Mouse (Mus musculus) kidney, embryonic 16.5 days (tissue): ENCODE measurements at regions not wholly inside any gene's neighbourhood (a gene's known extent, or its start where the extent isn't known, plus 50 kb on each side); places are given as distances from the start of the nearest gene placed in this dataset.

ENCODE experiments used
- ATAC-seq: fragments of 200-750 bp; cut with Nextera tagmentation; 2 replicates; pipeline ENCODE4 v1.8.0; 2017; ENCODE audit warnings: moderate TSS enrichment; ENCODE audit not compliant: low FRiP score, low TSS enrichment
- H3K27ac ChIP-seq: fragments of 300-500 bp; sonication (generic); 2 replicates; pipeline ENCODE4 v1.5.1; 2014; ENCODE audit warnings: low read length
- H3K27me3 ChIP-seq: fragments of 300-500 bp; sonication (generic); 2 replicates; pipeline ENCODE4 v1.6.1; 2014; ENCODE audit warnings: low read length, control low read depth, mixed read lengths; ENCODE audit not compliant: insufficient read depth
- H3K36me3 ChIP-seq: fragments of 300-500 bp; sonication (generic); 2 replicates; pipeline ENCODE4 v1.6.1; 2014; ENCODE audit warnings: low read length, control low read depth, mixed read lengths; ENCODE audit not compliant: insufficient read depth
- H3K4me1 ChIP-seq: fragments of 300-500 bp; sonication (generic); 2 replicates; pipeline ENCODE4 v1.6.1; 2014; ENCODE audit warnings: low read length, control low read depth, mixed read lengths; ENCODE audit not compliant: insufficient read depth
- H3K4me2 ChIP-seq: fragments of 300-500 bp; sonication (generic); replicated peaks from 2 replicates; pipeline ENCODE4 v1.6.1; 2014; ENCODE audit warnings: low read depth, low read length
- H3K4me3 ChIP-seq: fragments of 300-500 bp; sonication (generic); 2 replicates; pipeline ENCODE4 v1.5.1; 2014; ENCODE audit warnings: mild to moderate bottlenecking, low read length
- H3K9ac ChIP-seq: fragments of 300-500 bp; sonication (generic); replicated peaks from 2 replicates; pipeline ENCODE4 v1.6.1; 2014; ENCODE audit warnings: low read length
- H3K9me3 ChIP-seq: fragments of 300-500 bp; sonication (generic); 2 replicates; pipeline ENCODE4 v1.6.1; 2016; ENCODE audit warnings: low read length, control low read depth
- WGBS: fragments of 180-500 bp; shearing (Covaris S2); extraction: QIAGEN DNeasy Blood & Tissue Kit; methylation state at CpG from one replicate; pipeline ENCODE4 v1.1.7; 2014; 5-methylcytosine and 5-hydroxymethylcytosine counted together

DNA sequence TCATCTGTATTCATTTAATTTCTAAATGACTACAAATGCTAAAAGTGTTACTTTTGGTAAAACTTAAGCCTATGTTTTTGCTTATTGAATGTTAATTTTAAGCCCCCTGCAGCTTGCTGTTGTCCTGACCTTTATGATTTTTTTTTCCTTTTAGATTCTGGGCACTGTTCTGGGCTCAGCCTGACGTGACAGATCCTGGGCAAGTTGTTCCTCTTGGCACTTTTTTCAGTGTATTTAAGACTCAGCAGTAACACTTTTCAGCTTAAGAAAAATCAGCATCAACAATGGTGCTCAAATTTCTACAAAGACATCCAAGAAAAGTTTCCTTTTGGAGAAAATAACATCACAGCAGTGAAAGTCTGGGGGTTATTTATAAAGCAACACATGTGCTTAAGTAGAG is 1177.9 kb downstream of the Pcdh18 start:
- H3K27me3 ChIP-seq = no peaks in the 10 kb centered on the region
- ATAC-seq = no peak
- H3K4me2 ChIP-seq = no peak overlapping the region
- WGBS = 69% methylated on average over 1 of the region's 1 CpGs
- no peak overlapping the region for H3K4me3 ChIP-seq
- no peak overlapping the region for H3K27ac ChIP-seq
- no peak overlapping the region for H3K9ac ChIP-seq
- no peaks in the 10 kb centered on the region for H3K36me3 ChIP-seq
- H3K9me3 ChIP-seq = no peaks in the 10 kb centered on the region
- no peaks in the 10 kb centered on the region for H3K4me1 ChIP-seq

DNA sequence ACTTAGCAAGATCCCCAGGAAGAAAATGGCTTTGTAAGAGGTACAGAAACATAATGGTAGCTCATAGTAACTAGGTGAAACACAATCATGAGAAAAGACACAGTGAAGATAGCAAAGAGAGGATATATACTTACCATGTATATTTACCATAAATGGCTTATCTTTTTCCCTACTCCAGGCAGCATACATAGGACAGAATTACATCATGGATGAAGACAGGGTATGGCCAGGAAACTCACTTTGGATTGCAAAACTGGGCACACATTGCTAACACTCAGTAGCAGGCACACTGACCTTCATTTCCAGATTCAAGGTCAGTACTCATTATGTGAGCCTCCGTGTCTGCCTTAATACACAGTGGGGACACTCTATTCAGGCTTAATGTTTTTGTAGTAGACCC is 1210.5 kb downstream of the Pcdh18 start:
- H3K9me3 ChIP-seq = no peaks in the 10 kb centered on the region
- WGBS = 91% methylated on average over 1 of the region's 1 CpGs
- no peak overlapping the region for H3K27ac ChIP-seq
- H3K4me3 ChIP-seq = no peak overlapping the region
- H3K9ac ChIP-seq = no peak overlapping the region
- no peaks in the 10 kb centered on the region for H3K4me1 ChIP-seq
- no peak overlapping the region for H3K4me2 ChIP-seq
- no peak for ATAC-seq
- H3K36me3 ChIP-seq = no peaks in the 10 kb centered on the region
- no peaks in the 10 kb centered on the region for H3K27me3 ChIP-seq

DNA sequence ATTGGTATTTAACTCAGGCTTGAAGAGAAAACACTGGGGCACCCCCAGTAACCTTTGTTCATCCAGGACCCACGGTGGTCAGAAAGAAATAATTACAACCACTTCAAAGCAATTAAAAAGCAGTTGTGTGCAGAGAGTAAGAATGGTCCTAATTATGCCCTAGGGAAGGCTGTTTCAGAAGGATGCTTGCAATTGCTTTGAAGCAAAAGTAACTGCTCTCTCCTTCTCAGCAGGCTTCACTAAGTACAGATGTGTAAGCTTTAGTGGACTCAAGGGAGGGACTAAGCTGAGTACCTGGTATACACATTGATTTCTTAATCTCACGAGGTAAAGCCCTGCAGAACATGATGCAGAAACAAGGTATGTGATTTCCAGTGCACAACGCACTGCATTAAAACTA is 1242.1 kb downstream of the Pcdh18 start:
- Histone ChIP-seq H3K4me3 (no peak overlapping the region), H3K4me2 (no peak overlapping the region), H3K9me3 (no peaks in the 10 kb centered on the region), H3K36me3 (no peaks in the 10 kb centered on the region), H3K4me1 (no peaks in the 10 kb centered on the region), H3K9ac (no peak overlapping the region), H3K27ac (no peak overlapping the region), H3K27me3 (no peaks in the 10 kb centered on the region)
- 29% methylated on average over 3 of the region's 3 CpGs for WGBS
- ATAC-seq = no peak

DNA sequence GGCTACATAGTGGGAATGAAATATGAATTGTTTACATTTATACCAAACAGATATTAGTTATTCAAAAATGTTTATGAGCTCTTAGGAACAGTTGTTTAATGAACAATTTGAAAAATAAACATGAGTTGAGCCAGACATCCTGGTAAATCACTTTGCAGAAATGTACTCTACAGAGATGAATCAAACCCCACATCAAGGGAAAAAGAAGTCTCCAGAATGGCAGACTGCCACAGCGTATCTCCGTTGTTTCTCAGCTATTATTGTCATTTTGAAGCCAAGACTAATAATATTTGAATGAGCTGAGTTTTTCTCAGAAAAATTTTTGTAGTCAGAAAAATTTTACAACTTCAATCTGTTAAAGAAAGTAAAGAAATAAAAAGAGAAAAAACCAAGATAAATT is 1253.1 kb downstream of the Pcdh18 start:
- WGBS = 70% methylated on average over 2 of the region's 2 CpGs
- Histone ChIP-seq H3K4me3 (no peak overlapping the region), H3K4me2 (no peak overlapping the region), H3K27me3 (no peaks in the 10 kb centered on the region), H3K4me1 (no peaks in the 10 kb centered on the region), H3K36me3 (no peaks in the 10 kb centered on the region), H3K9me3 (no peaks in the 10 kb centered on the region), H3K27ac (no peak overlapping the region), H3K9ac (no peak overlapping the region)
- no peak for ATAC-seq

DNA sequence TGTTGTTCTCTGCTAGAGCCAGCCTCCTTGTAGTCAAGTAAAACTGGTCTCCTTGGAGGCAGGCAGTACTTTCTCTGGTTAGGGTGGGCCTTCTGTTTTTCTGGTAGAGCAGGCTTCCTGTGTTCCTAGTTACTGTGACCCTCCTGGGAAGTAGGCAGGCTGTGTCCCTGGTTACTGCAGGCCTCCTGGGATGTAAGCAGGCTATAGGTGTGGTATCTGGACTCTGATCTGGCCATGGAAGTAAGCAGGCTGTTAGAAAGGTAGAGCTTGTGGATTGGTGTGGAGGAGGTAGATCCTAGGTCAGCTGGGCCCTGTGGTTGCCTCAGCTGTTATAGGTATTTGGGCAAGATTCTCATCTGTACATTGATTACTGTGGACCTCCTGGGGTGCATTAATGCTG is 1292.4 kb downstream of the Pcdh18 start:
- no peak overlapping the region for H3K9ac ChIP-seq
- no peak overlapping the region for H3K4me3 ChIP-seq
- no peak overlapping the region for H3K27ac ChIP-seq
- H3K4me1 ChIP-seq = no peaks in the 10 kb centered on the region
- no peaks in the 10 kb centered on the region for H3K9me3 ChIP-seq
- no peaks in the 10 kb centered on the region for H3K27me3 ChIP-seq
- H3K36me3 ChIP-seq = no peaks in the 10 kb centered on the region
- ATAC-seq = no peak
- H3K4me2 ChIP-seq = no peak overlapping the region

DNA sequence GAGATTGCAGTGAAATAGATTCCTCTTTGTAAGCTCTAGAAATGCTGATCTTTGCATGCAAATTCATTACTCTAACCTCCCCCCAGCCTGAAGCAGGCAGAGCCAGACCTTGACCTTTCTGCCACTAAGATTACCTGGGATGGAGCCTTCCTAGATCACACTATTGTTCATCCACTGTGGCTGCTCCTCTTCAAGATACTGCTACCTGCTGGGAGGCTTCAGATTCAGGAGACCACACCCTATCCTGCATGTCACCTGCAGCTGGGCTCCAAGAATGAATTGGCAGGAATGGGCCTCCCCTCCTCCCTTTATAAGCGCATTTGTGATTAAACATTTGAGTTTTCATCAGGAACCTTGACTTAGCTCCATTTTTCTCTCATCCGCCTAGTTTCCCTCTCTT is 1315.2 kb downstream of the Pcdh18 start:
- ATAC-seq = no peak
- WGBS = 91% methylated on average over 2 of the region's 2 CpGs
- H3K4me3 ChIP-seq = no peak overlapping the region
- H3K9ac ChIP-seq = no peak overlapping the region
- no peak overlapping the region for H3K4me2 ChIP-seq
- no peak overlapping the region for H3K27ac ChIP-seq
- H3K9me3 ChIP-seq = no peaks in the 10 kb centered on the region
- no peaks in the 10 kb centered on the region for H3K36me3 ChIP-seq
- no peaks in the 10 kb centered on the region for H3K4me1 ChIP-seq
- H3K27me3 ChIP-seq = no peaks in the 10 kb centered on the region

DNA sequence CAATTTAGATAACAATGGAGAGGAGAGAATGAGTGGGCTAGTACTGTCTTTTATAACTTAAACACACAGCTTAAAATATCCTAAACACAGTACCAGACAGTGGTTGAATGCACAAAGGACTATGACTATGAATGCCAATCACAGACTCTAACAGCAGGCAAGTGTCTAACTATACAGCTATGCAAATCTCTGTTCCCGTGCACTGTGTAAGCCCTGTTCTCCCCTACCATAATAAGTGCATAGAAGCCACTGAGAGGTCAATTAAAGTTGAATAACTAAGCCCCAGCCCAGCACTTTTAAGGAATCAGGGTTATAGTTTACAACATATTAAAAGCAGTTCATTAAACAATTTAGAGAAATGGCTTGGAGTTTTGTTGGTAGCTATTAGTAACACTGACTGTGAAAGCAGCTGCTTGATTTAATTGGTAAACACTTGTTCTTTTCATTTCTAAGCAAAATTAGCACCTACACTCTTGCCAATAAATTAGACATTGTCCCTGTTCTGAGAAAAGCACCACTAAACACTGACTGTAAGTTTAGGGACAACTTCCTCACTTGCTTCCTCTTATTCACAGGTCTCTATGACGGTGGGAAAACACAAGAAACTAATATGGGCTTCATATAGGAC is 1327.6 kb downstream of the Pcdh18 start:
- no peak overlapping the region for H3K27ac ChIP-seq
- H3K4me2 ChIP-seq = no peak overlapping the region
- H3K36me3 ChIP-seq = no peaks in the 10 kb centered on the region
- no peak overlapping the region for H3K4me3 ChIP-seq
- WGBS = 70% methylated on average over 2 of the region's 2 CpGs
- H3K9me3 ChIP-seq = no peaks in the 10 kb centered on the region
- H3K4me1 ChIP-seq = no peaks in the 10 kb centered on the region
- H3K9ac ChIP-seq = no peak overlapping the region
- H3K27me3 ChIP-seq = no peaks in the 10 kb centered on the region
- ATAC-seq = no peak

DNA sequence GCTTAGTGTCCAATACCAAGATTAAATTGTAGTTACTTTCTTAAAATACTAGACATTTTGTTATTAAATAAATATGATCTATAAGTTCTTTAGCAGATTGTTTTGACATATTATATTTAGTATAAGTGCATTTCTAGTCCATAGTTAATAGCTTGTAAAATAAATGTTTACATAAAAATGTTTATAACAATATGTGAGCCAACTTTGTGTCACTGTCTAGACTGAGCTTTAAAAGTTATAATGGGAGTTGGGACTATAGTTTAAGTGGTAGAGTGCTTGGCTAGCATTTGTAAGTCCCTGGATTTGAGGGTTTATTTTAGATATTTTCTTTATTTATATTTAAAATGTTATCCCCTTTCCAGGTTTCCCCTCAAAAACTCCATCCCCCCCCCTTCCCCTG is 1367.3 kb downstream of the Pcdh18 start:
- Histone ChIP-seq H3K27me3 (no peaks in the 10 kb centered on the region), H3K27ac (no peak overlapping the region), H3K9me3 (no peaks in the 10 kb centered on the region), H3K4me2 (no peak overlapping the region), H3K4me1 (no peaks in the 10 kb centered on the region), H3K36me3 (no peaks in the 10 kb centered on the region), H3K4me3 (no peak overlapping the region), H3K9ac (no peak overlapping the region)
- ATAC-seq = no peak
